Mouse (Mus musculus) monocyte, adult 5-6 weeks (primary cell): Measurements from ENCODE around the gene Esrrb. TPM values are rescaled to one million over a fixed set of nuclear protein-coding genes. Genes with fewer than 3 reads are reported as not detected.

Experiments used
- ATAC-seq: fragments of 153-309, 156-312 bp; replicated peaks from 2 replicates; pipeline ENCODE4 v1.8.0; 2017; ENCODE audit warnings: mild to moderate bottlenecking; ENCODE audit not compliant: low TSS enrichment, insufficient number of reproducible peaks, severe bottlenecking, poor library complexity, low FRiP score
- total RNA-seq: library from RNA; stranded (forward); fragments of 200-1000, 200-491, 200-594 nt; gene quantifications from 3 replicates; pipeline ENCODE4 v1.2.3, GENCODE M21; 2017

Gene Esrrb
- total RNA-seq, 1 experiment from 2014 or later, result not detected

GRCm38 (mm10) chr12:86482029-86482428 lies 121.1 kb downstream of the Esrrb start:
- no peak for ATAC-seq

- ATAC-seq, result no peak
Measured at GRCm38 (mm10) chr12:86483413-86483841, 122.5 kb downstream of the Esrrb start.

- no peak for ATAC-seq
Measured at GRCm38 (mm10) chr12:86488005-86488404, 127.1 kb downstream of the Esrrb start.

GRCm38 (mm10) chr12:86490052-86490451 lies 129.1 kb downstream of the Esrrb start:
- ATAC-seq, result no peak

GRCm38 (mm10) chr12:86491500-86491899 lies 130.6 kb downstream of the Esrrb start:
- ATAC-seq, result no peak

GRCm38 (mm10) chr12:86492822-86493221 lies 131.9 kb downstream of the Esrrb start:
- no peak for ATAC-seq

GRCm38 (mm10) chr12:86497126-86497525 lies 136.2 kb downstream of the Esrrb start:
- no peak for ATAC-seq

DNA sequence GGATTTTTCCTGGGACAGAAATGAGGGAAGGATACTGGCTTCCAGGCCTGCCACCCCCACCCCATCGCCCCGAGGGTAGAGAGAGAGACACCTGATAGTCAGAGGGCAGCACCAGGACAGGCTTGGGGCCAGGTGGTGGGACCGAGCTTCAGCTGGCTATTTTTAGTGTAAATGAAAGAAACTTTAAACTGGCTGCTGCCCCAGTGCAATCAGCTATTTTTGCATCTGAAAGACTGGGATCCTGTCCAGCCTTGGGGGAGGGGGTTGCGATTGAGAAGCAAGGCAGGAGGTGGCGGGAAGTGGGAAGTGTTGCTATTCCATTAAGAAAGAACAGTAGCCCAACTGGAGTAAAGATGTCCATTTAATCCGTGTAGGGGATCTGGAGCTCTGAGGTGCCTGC lies 137.8 kb downstream of the Esrrb start:
- ATAC-seq, result no peak

- ATAC-seq, result no peak
Measured at GRCm38 (mm10) chr12:86501728-86502127, 140.8 kb downstream of the Esrrb start.

DNA sequence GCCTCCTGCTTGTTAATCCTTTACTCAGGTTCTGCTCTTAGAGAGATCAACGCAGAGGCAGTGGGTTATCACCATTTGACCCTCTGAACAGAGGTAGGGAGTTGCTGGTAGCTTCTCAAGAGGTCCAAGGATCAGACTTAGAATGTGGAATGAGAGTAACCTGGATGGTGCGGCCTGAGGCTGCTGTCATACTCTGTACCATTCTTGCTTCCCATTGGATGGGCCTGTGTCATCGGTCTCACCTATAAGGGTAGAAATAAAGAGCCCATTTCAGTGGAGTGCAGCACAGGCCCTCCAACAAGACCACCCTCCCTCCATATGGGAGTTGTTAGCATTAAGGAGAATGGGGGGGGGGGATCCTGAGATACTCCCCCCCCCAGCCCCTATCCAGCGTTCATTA lies 143.0 kb downstream of the Esrrb start:
- ATAC-seq, result no peak

DNA sequence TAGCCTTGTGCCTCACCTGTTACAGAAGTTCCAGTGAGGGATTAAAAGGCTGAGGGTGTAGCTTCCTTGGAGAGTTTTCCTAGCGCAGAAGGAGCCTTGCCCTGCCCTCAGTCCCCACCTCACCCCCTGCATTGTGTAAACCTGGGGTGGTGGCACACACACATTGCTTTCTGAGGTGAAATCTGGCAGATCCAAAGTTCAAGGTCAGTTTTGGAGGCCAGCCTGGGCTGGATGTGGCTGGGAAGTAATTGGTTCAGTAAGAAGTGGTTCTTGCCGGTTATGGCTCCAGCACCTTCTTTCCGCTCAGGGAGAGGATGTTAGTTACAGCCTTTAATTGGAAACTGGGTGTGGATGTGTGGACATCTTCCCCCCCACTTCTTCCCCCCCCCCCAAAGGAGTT lies 143.4 kb downstream of the Esrrb start:
- no peak for ATAC-seq

DNA sequence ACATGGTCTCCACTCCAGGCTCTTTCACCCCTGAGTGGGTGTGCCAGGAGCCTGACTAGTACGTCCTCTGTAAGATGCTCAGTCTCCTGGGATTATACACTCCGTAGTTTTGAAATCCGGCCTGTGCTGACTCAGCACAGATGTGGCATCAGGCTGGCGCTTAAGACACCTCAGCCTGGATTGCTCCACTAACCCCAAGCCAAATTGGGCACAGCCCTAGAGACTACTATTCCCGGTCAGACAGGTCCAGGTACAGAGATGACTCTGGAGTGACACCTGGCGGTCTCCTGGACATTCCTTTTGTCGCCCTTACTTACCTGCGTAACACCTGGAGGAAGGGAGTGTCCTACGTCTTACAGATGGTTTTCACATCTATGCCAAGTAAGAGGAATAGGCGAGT lies 146.8 kb downstream of the Esrrb start:
- no peak for ATAC-seq

- no peak for ATAC-seq
Measured at GRCm38 (mm10) chr12:86508313-86508988, 147.5 kb downstream of the Esrrb start.

GRCm38 (mm10) chr12:86509295-86510279 lies 148.7 kb downstream of the Esrrb start:
- no peak for ATAC-seq

DNA sequence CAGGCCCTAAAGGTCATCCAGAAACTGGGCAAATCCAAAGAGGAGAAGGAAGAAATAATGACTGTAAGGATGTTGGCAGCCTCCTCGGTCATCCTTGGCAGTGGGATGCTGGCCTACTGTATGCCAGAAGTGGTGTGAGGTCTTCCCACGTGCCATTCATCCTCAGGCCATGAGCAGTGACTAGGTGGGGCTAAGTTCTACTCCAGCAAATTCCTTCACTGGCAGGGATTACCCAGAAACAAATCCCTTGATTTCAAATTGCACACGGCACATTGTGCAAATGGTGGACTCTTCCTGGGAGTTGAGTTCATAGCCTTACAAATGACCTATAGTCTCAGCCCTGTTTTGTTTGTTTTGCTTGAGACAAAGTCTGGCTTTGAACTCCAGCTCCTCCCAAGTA lies 151.4 kb downstream of the Esrrb start:
- ATAC-seq, result no peak

DNA sequence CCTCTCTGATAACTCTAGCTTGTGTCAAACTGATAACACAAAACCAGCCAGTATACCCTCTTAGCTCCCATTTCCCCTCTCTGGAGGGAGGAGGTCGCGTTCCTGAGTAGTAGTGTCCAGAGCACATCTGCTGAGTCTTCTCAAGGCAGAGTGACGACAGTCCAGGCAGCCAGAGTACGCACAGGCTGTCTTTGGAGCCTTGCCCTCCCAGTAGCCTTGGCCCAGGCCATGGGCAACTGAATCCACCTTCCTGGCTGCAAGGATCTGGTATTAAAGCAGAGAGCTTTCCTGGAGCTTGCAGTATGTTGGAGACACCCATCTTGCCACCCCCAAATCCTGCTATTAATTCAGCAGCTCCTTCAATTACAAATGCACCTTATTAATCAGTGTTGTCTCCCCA lies 152.7 kb downstream of the Esrrb start:
- no peak for ATAC-seq

DNA sequence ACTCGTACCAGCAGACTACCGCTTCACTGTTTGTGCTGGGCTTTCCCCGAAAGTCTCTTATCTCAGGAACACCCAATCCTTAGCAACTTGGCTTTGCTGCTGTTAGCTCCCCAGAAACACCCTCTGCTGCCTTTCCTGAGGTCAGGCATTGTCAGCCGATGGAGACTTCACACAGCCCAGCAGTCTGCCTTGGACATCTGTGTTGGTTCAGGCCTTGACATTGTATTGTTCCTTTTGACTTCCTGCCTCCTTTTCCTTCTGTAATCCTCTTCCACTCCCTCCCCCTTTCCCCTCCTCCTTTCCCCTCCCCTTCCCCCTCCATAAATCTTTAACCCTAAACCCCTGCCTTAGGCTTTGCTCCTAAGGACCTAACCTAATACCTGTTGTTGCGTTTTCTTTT lies 155.7 kb downstream of the Esrrb start:
- ATAC-seq, result no peak

- no peak for ATAC-seq
Measured at GRCm38 (mm10) chr12:86517721-86518120, 156.8 kb downstream of the Esrrb start.

DNA sequence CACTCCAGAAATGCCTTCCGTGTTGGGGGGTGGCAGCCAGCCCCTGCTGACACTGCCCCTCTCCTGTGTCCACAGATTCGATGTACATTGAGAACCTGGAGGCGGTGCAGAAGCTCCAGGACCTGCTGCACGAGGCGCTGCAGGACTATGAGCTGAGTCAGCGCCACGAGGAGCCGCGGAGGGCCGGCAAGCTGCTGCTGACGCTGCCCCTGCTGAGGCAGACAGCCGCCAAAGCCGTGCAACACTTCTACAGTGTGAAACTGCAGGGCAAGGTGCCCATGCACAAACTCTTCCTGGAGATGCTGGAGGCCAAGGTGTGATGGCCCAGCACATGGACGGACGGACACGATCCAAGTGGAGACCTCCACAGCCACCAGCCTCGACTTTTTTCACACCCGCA lies 157.8 kb downstream of the Esrrb start:
- no peak for ATAC-seq

DNA sequence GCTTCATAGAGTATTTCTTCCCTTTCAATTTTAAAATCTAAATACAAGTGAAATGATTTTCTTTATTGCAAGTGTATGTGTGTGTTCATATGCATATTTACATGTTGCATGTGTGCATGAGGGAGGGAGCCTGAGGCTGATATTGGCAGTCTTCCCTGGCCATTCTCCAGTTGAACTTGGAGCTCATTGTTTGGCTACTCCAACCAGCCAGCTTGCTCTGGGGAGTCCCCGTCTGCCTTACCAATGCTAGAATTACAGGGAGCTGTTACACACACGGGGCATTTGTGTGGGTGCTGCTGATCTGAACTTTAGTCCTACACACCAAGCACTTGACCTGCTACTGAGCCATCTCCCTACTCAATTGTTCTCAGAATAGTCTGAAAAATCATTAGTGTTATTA lies 173.4 kb downstream of the Esrrb start:
- no peak for ATAC-seq
